Mouse (Mus musculus) cortical plate, adult 2 months (tissue): Measurements from ENCODE around the gene Trim50.
A peak's percentile ranks its signal among the peaks of the same experiment; 100 is the strongest.

Source experiments
- CTCF ChIP-seq: fragments of 200-500 bp; IDR thresholded peaks from 2 replicates; pipeline ENCODE4 v1.5.1; 2011; ENCODE audit warnings: mild to moderate bottlenecking, control low read depth, low read length; ENCODE audit not compliant: insufficient read depth; ENCODE audit errors: extremely low read depth
- POLR2A ChIP-seq: fragments of 200-500 bp; IDR thresholded peaks from 2 replicates; pipeline ENCODE4 v1.6.1; 2011; ENCODE audit warnings: mild to moderate bottlenecking, low read length, control low read depth; ENCODE audit not compliant: insufficient read depth; ENCODE audit errors: extremely low read depth

DNA sequence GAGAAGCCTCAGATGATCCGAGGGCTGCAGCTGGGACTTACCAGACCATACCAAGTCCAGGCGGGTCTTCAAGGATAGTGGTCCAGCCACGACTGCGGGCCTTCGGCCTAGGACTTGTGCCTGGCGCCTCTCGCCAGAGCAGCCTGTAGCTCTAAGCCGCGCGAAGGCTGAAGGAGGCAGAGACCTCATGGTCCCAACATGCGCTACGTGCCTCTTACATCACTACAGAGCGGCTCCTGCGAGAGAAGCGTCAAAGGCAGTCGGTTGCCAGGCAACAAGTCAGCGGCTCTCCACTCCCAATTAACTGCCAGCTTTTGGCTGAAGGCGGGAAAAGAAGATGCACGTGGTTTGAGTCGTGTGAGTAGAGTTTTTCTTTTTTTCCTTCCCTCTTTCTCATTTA lies 51.5 kb downstream of the Trim50 start:
- TF ChIP-seq CTCF = no peak
- peak; percentile 41; the same call in 1 of the 2 replicates for TF ChIP-seq POLR2A
